30 mouse cellular contexts compared by ENCODE assay signal in the genomic region with DNA sequence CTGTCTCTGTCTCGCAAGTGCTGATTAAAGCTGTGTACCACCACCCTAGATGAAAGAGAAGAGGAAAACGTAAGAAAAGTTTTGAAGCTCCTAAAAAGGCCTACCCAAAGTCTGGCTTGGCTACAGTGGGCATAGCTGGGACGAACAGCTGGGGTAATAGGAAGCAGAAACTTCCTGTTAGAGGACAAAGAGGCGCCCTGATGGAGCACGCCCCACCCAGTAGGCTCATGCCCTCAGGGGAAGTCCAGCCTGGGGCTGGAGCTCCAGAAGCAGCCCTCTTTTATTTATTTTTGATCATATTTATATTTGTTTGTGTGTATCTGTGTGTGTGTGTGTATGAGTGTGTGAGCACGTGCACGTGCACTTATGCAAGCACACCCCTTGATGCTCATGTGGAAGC. TPM values are rescaled to one million over a fixed set of nuclear protein-coding genes. Genes with fewer than 3 reads are reported as not detected.
A peak's percentile ranks its signal among the peaks of the same experiment; 100 is the strongest.
DNase-seq lines count a peak whose midpoint lies in the region; ATAC-seq and TF ChIP-seq lines count a peak whose summit lies in the region.
"Had no signal": no experiment of that assay in that cellular context is flagged by ENCODE, and none has a peak within 500 bp of the region (broad histone marks: within the 10 kb centered on the region; RNA-seq: fewer than 3 reads in every experiment).

No protein-coding gene starts in this region.

- peaks cover 9% of the 10 kb centered on the region for H3K36me3 ChIP-seq in liver, embryonic 12.5 days
- H3K36me3 ChIP-seq in embryonic facial prominence, embryonic 10.5 days (replicated peaks) = peaks cover 26% of the 10 kb centered on the region
- H3K36me3 ChIP-seq in liver, postnatal 0 days (replicated peaks; ENCODE audit: insufficient read depth, low read length) = no peaks in the 10 kb centered on the region
- H3K36me3 ChIP-seq: intestine, embryonic 15.5 days; stomach, embryonic 15.5 days had no signal

- H3K27me3 ChIP-seq in liver, embryonic 12.5 days (replicated peaks) = peaks cover 50% of the 10 kb centered on the region
- no peaks in the 10 kb centered on the region for H3K27me3 ChIP-seq in embryonic facial prominence, embryonic 10.5 days (replicated peaks; ENCODE audit: low read depth, poor library complexity, severe bottlenecking)
- H3K27me3 ChIP-seq in liver, postnatal 0 days (ENCODE audit: insufficient read depth, low read length) = peaks cover 34% of the 10 kb centered on the region
- H3K27me3 ChIP-seq: CH12.LX; embryonic facial prominence, embryonic 13.5 days; intestine, embryonic 15.5 days; Patski; stomach, embryonic 15.5 days had no signal

- TF ChIP-seq CTCF in liver, postnatal 0 days (IDR thresholded peaks at IDR 0.05; ENCODE audit: low read depth) = no peak

- DNase-seq in liver (peak; percentile 20), ES-CJ7 (ENCODE audit: low read depth, low spot score) (peak; percentile 32)
- no peak for DNase-seq in embryonic facial prominence, embryonic 10.5 days (ENCODE audit: low spot score)
- DNase-seq in liver, postnatal 0 days = no peak
- no peak for DNase-seq in B cell, adult 2 months
- no peak for DNase-seq in layer of hippocampus, adult 9-10 months (ENCODE audit: low spot score)
- no peak for DNase-seq in cerebellum, adult 9-11 months
- DNase-seq: adrenal gland, postnatal 25 days; cerebellum, adult 18-20 months; cerebellum, postnatal 14 days; gastrocnemius, postnatal 36 days; heart, postnatal 36 days; kidney, adult 8-10 months; kidney, postnatal 4 days; layer of hippocampus, postnatal 36 days; left cerebral cortex, postnatal 4 days; lung, adult 18-20 months had no signal

- no peak overlapping the region for H3K9ac ChIP-seq in liver, embryonic 12.5 days
- no peak overlapping the region for H3K9ac ChIP-seq in liver, postnatal 0 days (replicated peaks)
- H3K9ac ChIP-seq: embryonic facial prominence, embryonic 13.5 days; forebrain, embryonic 15.5 days; hindbrain, embryonic 12.5 days; intestine, embryonic 15.5 days; midbrain, embryonic 13.5 days; stomach, embryonic 15.5 days had no signal

- no peak for ATAC-seq in liver, embryonic 12.5 days
- ATAC-seq in liver, postnatal 0 days = no peak
- ATAC-seq: forebrain, embryonic 15.5 days; hindbrain, postnatal 0 days; intestine, embryonic 15.5 days; midbrain, embryonic 13.5 days; Patski had no signal

- H3K4me2 ChIP-seq in liver, embryonic 12.5 days = no peak overlapping the region
- 0 out of 2 replicates have a peak overlapping the region, but pooled peaks have one; percentile 4 for H3K4me2 ChIP-seq in liver, postnatal 0 days (ENCODE audit: low read depth, low read length)
- H3K4me2 ChIP-seq: embryonic facial prominence, embryonic 13.5 days; forebrain, embryonic 15.5 days; hindbrain, embryonic 12.5 days; intestine, embryonic 15.5 days; midbrain, embryonic 13.5 days; stomach, embryonic 15.5 days had no signal

- no peak overlapping the region for H3K27ac ChIP-seq in liver, embryonic 12.5 days
- H3K27ac ChIP-seq in embryonic facial prominence, embryonic 10.5 days (replicated peaks) = 0 out of 2 replicates have a peak overlapping the region, but pooled peaks have one; percentile 19
- H3K27ac ChIP-seq in liver, postnatal 0 days (ENCODE audit: low read depth) = peak overlapping the region; percentile 66
- H3K27ac ChIP-seq: embryonic facial prominence, embryonic 13.5 days; forebrain, embryonic 15.5 days; hindbrain, embryonic 12.5 days; hindbrain, postnatal 0 days; intestine, embryonic 15.5 days; kidney, postnatal 0 days; midbrain, embryonic 13.5 days had no signal

- peaks cover 46% of the 10 kb centered on the region for H3K4me1 ChIP-seq in liver, embryonic 12.5 days
- H3K4me1 ChIP-seq in embryonic facial prominence, embryonic 10.5 days = peaks cover 41% of the 10 kb centered on the region
- peaks cover 39% of the 10 kb centered on the region for H3K4me1 ChIP-seq in liver, postnatal 0 days (ENCODE audit: insufficient read depth)

- H3K9me3 ChIP-seq in liver, embryonic 12.5 days (replicated peaks) = no peaks in the 10 kb centered on the region
- H3K9me3 ChIP-seq in embryonic facial prominence, embryonic 10.5 days = no peaks in the 10 kb centered on the region
- H3K9me3 ChIP-seq in liver, postnatal 0 days (ENCODE audit: low read length) = no peaks in the 10 kb centered on the region
- H3K9me3 ChIP-seq: embryonic facial prominence, embryonic 13.5 days; forebrain, embryonic 15.5 days; hindbrain, embryonic 12.5 days; intestine, embryonic 15.5 days; midbrain, embryonic 13.5 days; stomach, embryonic 15.5 days had no signal

- no peak overlapping the region for H3K4me3 ChIP-seq in liver, embryonic 12.5 days
- no peak overlapping the region for H3K4me3 ChIP-seq in embryonic facial prominence, embryonic 10.5 days
- no peak overlapping the region for H3K4me3 ChIP-seq in liver, postnatal 0 days (ENCODE audit: low read depth, low read length)
- H3K4me3 ChIP-seq: embryonic facial prominence, embryonic 13.5 days; forebrain, embryonic 15.5 days; hindbrain, embryonic 12.5 days; intestine, embryonic 15.5 days; midbrain, embryonic 13.5 days; stomach, embryonic 15.5 days had no signal

- 44% methylated on average over 7 of the region's 7 CpGs for WGBS in liver, embryonic 12.5 days (ENCODE audit: insufficient replicate concordance)
- WGBS in embryonic facial prominence, embryonic 10.5 days = 76% methylated on average over 7 of the region's 7 CpGs
- WGBS in liver, postnatal 0 days (ENCODE audit: insufficient replicate concordance) = 48% methylated on average over 7 of the region's 7 CpGs

- TF ChIP-seq EP300 in liver, postnatal 0 days (IDR thresholded peaks at IDR 0.05; ENCODE audit: low read depth) = no peak

RNA-seq across cellular contexts. Expression of gene Ajuba, which starts 2.3 kb away (rescaled TPM):
- polyA plus RNA-seq in liver, embryonic 12.5 days (2016; fragmentation: Nextera tagmentation; extraction: Ambion mirVana) = 10.4 and 12.7 TPM in 2 replicates
- polyA plus RNA-seq in embryonic facial prominence, embryonic 10.5 days (2016; fragmentation: Nextera tagmentation; extraction: Ambion mirVana) = 79.7 and 95.4 TPM in 2 replicates
- 6.6 and 11.1 TPM in 2 replicates for polyA plus RNA-seq in liver, postnatal 0 days (2015; fragmentation: Nextera tagmentation; extraction: Ambion mirVana)

RNA-seq across cellular contexts. Expression of gene Haus4, which starts 25.2 kb away (rescaled TPM):
- polyA plus RNA-seq in liver, embryonic 12.5 days (2016; fragmentation: Nextera tagmentation; extraction: Ambion mirVana) = 49.3 and 52.0 TPM in 2 replicates
- 58.9 and 60.5 TPM in 2 replicates for polyA plus RNA-seq in embryonic facial prominence, embryonic 10.5 days (2016; fragmentation: Nextera tagmentation; extraction: Ambion mirVana)
- polyA plus RNA-seq in liver, postnatal 0 days (2015; fragmentation: Nextera tagmentation; extraction: Ambion mirVana) = 33.2 and 35.1 TPM in 2 replicates

RNA-seq across cellular contexts. Expression of gene 4931414P19Rik, which starts 26.2 kb away (rescaled TPM):
- 3.7 and 4.1 TPM in 2 replicates for polyA plus RNA-seq in liver, embryonic 12.5 days (2016; fragmentation: Nextera tagmentation; extraction: Ambion mirVana)
- polyA plus RNA-seq in embryonic facial prominence, embryonic 10.5 days (2016; fragmentation: Nextera tagmentation; extraction: Ambion mirVana) = 9.3 and 12.4 TPM in 2 replicates
- 1.2 and 1.4 TPM in 2 replicates for polyA plus RNA-seq in liver, postnatal 0 days (2015; fragmentation: Nextera tagmentation; extraction: Ambion mirVana)

RNA-seq across cellular contexts. Expression of gene Psmb5, which starts 38.2 kb away (rescaled TPM):
- polyA plus RNA-seq in liver, embryonic 12.5 days (2016; fragmentation: Nextera tagmentation; extraction: Ambion mirVana) = 281 and 292 TPM in 2 replicates
- 486 and 490 TPM in 2 replicates for polyA plus RNA-seq in embryonic facial prominence, embryonic 10.5 days (2016; fragmentation: Nextera tagmentation; extraction: Ambion mirVana)
- 148 and 157 TPM in 2 replicates for polyA plus RNA-seq in liver, postnatal 0 days (2015; fragmentation: Nextera tagmentation; extraction: Ambion mirVana)

RNA-seq across cellular contexts. Expression of gene Psmb11, which starts 41.6 kb away (rescaled TPM):
- polyA plus RNA-seq in liver, embryonic 12.5 days (2016; fragmentation: Nextera tagmentation; extraction: Ambion mirVana) = not detected in 2 replicates
- 0.04 and 0.12 TPM in 2 replicates for polyA plus RNA-seq in embryonic facial prominence, embryonic 10.5 days (2016; fragmentation: Nextera tagmentation; extraction: Ambion mirVana)
- not detected in 2 replicates for polyA plus RNA-seq in liver, postnatal 0 days (2015; fragmentation: Nextera tagmentation; extraction: Ambion mirVana)
- polyA plus RNA-seq: embryonic facial prominence, embryonic 13.5 days; heart, embryonic 14.5 days; hindbrain, embryonic 12.5 days; intestine, embryonic 15.5 days; kidney, postnatal 0 days; midbrain, embryonic 13.5 days; small intestine, adult 2 months had no signal

Comparison
In these comparisons a context has a peak if more than half of its experiments do, and no peak if none do; other contexts are left out.
1. DNase-seq: peak in liver (single experiment) and ES-CJ7 (single experiment); none in embryonic facial prominence, embryonic 10.5 days (single experiment), liver, postnatal 0 days (single experiment), B cell, adult 2 months (0 of 2), layer of hippocampus, adult 9-10 months (single experiment) and cerebellum, adult 9-11 months (single experiment).